Mouse (Mus musculus) intestine, postnatal 0 days (tissue): ENCODE results near the gene Pip4k2c. TPM values are rescaled to one million over a fixed set of nuclear protein-coding genes. Genes with fewer than 3 reads are reported as not detected.
"Not testable (repeated sequence)": the region's sequence is repeated elsewhere in the genome, so short reads cannot be mapped to it uniquely, and the experiment has no call there.

Experiments used
- ATAC-seq: fragments of 200-750 bp; cut with Nextera tagmentation; 2 replicates; pipeline ENCODE4 v1.8.0; 2017; ENCODE audit warnings: mild to moderate bottlenecking, moderate TSS enrichment, moderate library complexity
- H3K27ac ChIP-seq: fragments of 300-500 bp; sonication (generic); 2 replicates; pipeline ENCODE4 v1.5.1; 2014; ENCODE audit warnings: mild to moderate bottlenecking, low read depth, low read length, moderate library complexity
- H3K27me3 ChIP-seq: fragments of 300-500 bp; sonication (generic); replicated peaks from 2 replicates; pipeline ENCODE4 v1.6.1; 2014; ENCODE audit warnings: low read length, mixed read lengths; ENCODE audit not compliant: control insufficient read depth, insufficient read depth
- H3K36me3 ChIP-seq: fragments of 300-500 bp; sonication (generic); 2 replicates; pipeline ENCODE4 v1.6.1; 2014; ENCODE audit warnings: mild to moderate bottlenecking, moderate library complexity; ENCODE audit not compliant: control insufficient read depth, insufficient read depth
- H3K4me1 ChIP-seq: fragments of 300-500 bp; sonication (generic); replicated peaks from 2 replicates; pipeline ENCODE4 v1.6.1; 2014; ENCODE audit warnings: antibody characterized with exemption, low read length, mixed read lengths; ENCODE audit not compliant: control insufficient read depth, insufficient read depth
- H3K4me2 ChIP-seq: fragments of 300-500 bp; sonication (generic); replicated peaks from 2 replicates; pipeline ENCODE4 v1.6.1; 2014; ENCODE audit warnings: low read depth, mild to moderate bottlenecking, moderate library complexity
- H3K4me3 ChIP-seq: fragments of 300-500 bp; sonication (generic); 2 replicates; pipeline ENCODE4 v1.5.1; 2014; ENCODE audit warnings: low read depth, low read length
- H3K9ac ChIP-seq: fragments of 300-500 bp; sonication (generic); 2 replicates; pipeline ENCODE4 v1.6.1; 2014; ENCODE audit warnings: mild to moderate bottlenecking, low read depth, low read length
- H3K9me3 ChIP-seq: fragments of 300-500 bp; sonication (generic); 2 replicates; pipeline ENCODE4 v1.6.1; 2016; ENCODE audit warnings: mixed run types; ENCODE audit not compliant: control insufficient read depth
- CTCF ChIP-seq: sonication (generic); IDR thresholded peaks from 2 replicates; pipeline ENCODE4 v1.5.1; 2016; ENCODE audit warnings: low read depth, mild to moderate bottlenecking, control low read depth, antibody characterized with exemption, moderate library complexity
- WGBS: fragments of 180-500 bp; shearing (Covaris S2); extraction: QIAGEN DNeasy Blood & Tissue Kit; methylation state at CpG from one replicate; pipeline ENCODE4 v1.1.7; 2014; 5-methylcytosine and 5-hydroxymethylcytosine counted together
- polyA plus RNA-seq: library from polyadenylated mRNA; unstranded; fragments of >200 nt; fragmentation: Nextera tagmentation; extraction: Ambion mirVana; gene quantifications from 2 replicates; pipeline ENCODE4 v1.2.1, GENCODE M21; 2015

Pip4k2c gene
- polyA plus RNA-seq, 1 experiment from 2014 or later = 43.0 TPM

DNA sequence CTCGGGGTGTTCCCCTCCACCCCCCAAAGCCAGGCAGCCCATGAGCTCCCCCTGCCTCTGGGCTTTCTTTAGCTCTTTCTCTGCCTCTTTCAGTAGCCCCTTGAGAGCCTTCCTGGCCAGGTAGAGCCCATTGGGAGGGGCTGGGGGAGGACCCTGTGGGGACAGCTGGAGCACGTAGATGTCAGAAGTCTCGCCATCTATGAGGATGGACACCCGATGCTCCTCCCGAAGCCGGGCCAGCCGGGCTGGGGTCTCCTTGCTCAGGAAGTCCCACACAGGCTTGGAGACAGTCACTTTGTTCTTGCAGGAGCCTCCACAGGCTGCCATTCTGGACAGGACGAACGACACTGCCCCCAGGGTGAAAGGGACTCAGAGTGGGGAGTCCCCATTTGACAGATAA, 18.4 kb downstream of the Pip4k2c start:
- no peak overlapping the region for H3K4me3 ChIP-seq
- WGBS = 91% methylated on average over 9 of the region's 9 CpGs
- no peak for TF ChIP-seq CTCF
- peaks cover 19% of the 10 kb centered on the region; the same call in 1 of the 2 replicates for H3K36me3 ChIP-seq
- no peak overlapping the region for H3K4me2 ChIP-seq
- 0 out of 2 replicates have a peak, but pooled peaks cover 5% of the 10 kb centered on the region for H3K4me1 ChIP-seq
- peaks cover 11% of the 10 kb centered on the region for H3K27me3 ChIP-seq
- no peak overlapping the region for H3K27ac ChIP-seq
- no peaks in the 10 kb centered on the region for H3K9me3 ChIP-seq
- ATAC-seq = no peak
- H3K9ac ChIP-seq = no peak overlapping the region

DNA sequence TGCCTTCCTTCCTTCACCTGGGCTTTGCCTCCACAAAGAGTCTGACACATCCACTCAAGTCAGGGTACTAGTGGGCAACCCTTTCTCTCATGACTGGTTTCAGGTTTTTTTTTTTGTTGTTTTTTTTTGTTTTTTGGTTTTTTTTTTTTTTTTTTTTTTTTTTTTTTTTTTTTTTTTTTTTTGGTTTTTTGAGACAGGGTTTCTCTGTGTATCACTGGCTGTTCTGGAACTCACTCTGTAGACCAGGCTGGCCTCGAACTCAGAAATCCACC, 19.4 kb downstream of the Pip4k2c start:
- H3K4me3 ChIP-seq, H3K9ac ChIP-seq, H3K4me1 ChIP-seq, H3K36me3 ChIP-seq, H3K9me3 ChIP-seq, ATAC-seq, H3K27ac ChIP-seq, H3K4me2 ChIP-seq: not testable (repeated sequence)
- peaks cover 17% of the 10 kb centered on the region for H3K27me3 ChIP-seq
- 71% methylated on average over 1 of the region's 1 CpGs for WGBS

DNA sequence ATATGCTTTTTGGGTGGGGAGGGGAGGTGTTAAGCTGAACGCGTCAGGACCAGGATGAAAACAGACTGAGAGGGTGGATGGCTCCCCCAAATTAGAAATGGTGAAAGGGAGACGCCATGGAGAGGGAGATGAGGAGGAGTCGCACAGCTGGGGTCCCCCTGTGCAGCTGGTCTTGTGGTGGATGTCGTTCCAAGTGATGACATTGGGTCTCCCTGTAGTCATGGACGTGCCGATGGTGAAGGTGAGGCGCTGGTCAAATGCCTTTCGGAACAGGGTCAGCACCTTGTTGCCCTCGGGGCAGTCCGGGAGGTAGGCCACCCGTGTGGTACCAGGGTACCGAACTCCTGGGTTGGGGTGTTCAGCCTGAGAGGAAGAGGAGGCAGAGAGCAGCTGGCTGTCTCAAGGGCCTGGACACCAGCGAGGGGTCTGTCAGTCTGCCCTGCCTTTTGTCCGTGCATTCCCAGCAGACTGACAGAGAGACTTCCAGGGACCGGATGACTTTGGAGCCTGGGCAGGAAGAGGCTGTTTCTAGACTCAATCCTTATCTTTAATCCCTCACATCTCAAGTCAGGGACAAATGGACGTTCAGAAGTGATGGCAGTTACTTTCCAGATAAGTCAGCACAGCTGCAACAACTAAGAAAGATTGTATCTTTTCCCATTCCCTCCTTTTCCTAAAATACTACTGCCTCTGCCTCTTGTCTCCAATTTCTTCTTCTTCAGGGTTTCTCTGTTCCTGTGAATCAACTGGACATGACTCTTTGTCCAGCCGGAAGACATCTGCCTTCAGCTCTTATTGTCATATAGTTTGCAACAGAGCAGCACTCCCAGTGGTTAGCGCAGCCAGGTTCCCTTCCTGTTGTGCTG, 20.0 kb downstream of the Pip4k2c start:
- WGBS = 83% methylated on average over 19 of the region's 19 CpGs
- H3K27ac ChIP-seq = no peak overlapping the region

DNA sequence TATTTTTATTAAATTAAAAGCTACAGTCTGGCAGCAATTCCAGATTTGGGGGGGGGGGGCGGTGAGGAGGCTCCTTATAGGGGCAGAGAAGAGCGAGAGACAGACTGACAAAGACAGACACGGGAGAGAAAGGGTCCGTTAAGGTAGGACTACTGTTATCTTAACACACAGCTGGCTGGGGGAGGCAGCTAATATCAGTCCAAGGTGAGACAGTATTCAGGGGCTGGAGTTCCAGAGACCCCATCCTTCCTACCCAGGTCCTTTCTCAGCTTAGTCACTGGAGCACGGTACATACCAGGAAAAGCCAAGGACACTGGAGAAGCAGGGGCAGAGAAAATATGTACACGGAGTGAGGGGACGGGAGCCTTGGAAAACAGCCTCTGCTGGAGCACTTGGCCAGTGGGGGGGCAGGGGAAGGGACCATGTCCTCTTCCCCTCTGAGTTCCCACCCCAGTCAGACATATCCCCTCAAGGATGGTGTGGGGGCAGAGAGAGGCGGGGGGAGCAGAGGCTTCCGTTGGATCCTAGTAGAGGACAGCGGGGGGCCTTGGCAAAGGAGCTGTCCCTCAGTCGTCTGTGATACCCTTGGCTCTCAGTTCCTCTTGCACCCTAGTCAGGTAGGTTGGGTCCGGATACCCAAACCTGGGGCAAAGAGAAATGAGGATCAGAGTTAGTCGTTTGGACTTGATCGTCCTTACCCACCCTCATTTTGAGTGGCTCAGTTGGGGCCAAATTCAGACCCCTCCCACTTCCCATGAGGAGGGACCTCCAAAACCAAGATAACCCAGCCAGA, 20.8 kb downstream of the Pip4k2c start:
- Histone ChIP-seq H3K4me2 (peak overlapping the region; percentile 81), H3K9ac (no peak overlapping the region), H3K27ac (peak overlapping the region; percentile 37; the same call in 1 of the 2 replicates), H3K36me3 (peaks cover 8% of the 10 kb centered on the region; the same call in 1 of the 2 replicates), H3K4me3 (0 out of 2 replicates have a peak overlapping the region, but pooled peaks have one; percentile 57), H3K27me3 (peaks cover 22% of the 10 kb centered on the region), H3K9me3 (no peaks in the 10 kb centered on the region), H3K4me1 (0 out of 2 replicates have a peak, but pooled peaks cover 5% of the 10 kb centered on the region)
- no peak for ATAC-seq
- WGBS = 60% methylated on average over 14 of the region's 14 CpGs
- TF ChIP-seq CTCF = no peak

More for the DNA sequence above, 20.0 kb downstream of the Pip4k2c start:
- peaks cover 8% of the 10 kb centered on the region; the same call in 1 of the 2 replicates for H3K36me3 ChIP-seq
- peaks cover 22% of the 10 kb centered on the region for H3K27me3 ChIP-seq
- H3K4me1 ChIP-seq = 0 out of 2 replicates have a peak, but pooled peaks cover 5% of the 10 kb centered on the region
- H3K4me2 ChIP-seq = no peak overlapping the region
- H3K9ac ChIP-seq = no peak overlapping the region
- ATAC-seq = no peak
- H3K9me3 ChIP-seq = no peaks in the 10 kb centered on the region
- no peak for TF ChIP-seq CTCF
- H3K4me3 ChIP-seq = no peak overlapping the region

DNA sequence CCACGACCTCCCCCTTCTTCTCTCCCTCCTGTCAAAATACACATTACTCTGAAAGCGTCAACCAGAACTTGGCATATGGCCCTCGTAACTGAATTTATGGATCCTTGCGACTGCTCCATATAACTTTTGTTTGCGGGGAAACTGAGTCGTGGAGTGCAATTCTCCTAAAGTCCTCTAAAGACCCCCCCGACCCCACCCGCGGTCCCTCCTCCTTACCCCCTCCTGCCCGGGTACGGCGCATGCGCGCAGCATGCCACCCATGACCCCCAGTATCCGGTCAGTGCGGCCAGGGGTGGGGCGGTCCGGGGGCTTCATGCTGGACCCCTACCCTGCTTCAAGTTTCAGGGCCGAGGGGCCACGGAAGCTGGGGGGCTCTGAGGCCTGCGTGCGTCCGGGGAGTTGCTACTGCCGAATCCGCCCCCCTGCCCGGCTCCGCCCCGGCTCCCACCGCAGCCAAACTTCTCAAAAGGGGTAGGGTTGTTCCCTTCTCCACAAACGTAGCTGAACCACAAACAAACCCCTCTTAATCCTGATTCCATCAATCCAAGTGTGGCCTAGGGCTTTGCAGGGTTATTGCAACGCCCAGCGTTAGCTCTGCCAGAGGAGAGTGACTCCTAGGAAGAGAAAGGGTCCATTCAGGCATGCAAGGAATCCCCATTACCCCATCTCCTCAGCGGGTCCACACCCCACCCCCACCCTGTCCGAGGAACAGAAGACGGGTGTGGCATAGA, 21.6 kb downstream of the Pip4k2c start, which contains the start of gene Arhgef25:
Gene Arhgef25, minus strand, starts transcription at position 433 of the 731 bp plus-strand sequence.
- Histone ChIP-seq H3K9me3 (no peaks in the 10 kb centered on the region), H3K36me3 (peaks cover 8% of the 10 kb centered on the region; the same call in 1 of the 2 replicates), H3K4me2 (peak within 1 kb of the TSS; percentile 81), H3K27ac (peak within 1 kb of the TSS; percentile 37), H3K9ac (peak within 1 kb of the TSS; percentile 55), H3K27me3 (peaks cover 22% of the 10 kb centered on the region), H3K4me3 (peak within 1 kb of the TSS; percentile 57), H3K4me1 (0 out of 2 replicates have a peak, but pooled peaks cover 2% of the 10 kb centered on the region)
- WGBS = 14% methylated on average over 35 of the region's 35 CpGs
- 0 out of 2 replicates have a peak, but pooled peaks have one; percentile 4 for ATAC-seq
- TF ChIP-seq CTCF = no peak
